Mouse (Mus musculus) cortical plate, adult 2 months (tissue): ENCODE data around the gene Timp3.

Experiments used
- CTCF ChIP-seq: fragments of 200-500 bp; IDR thresholded peaks from 2 replicates; pipeline ENCODE4 v1.5.1; 2011; ENCODE audit warnings: mild to moderate bottlenecking, control low read depth, low read length; ENCODE audit not compliant: insufficient read depth; ENCODE audit errors: extremely low read depth
- POLR2A ChIP-seq: fragments of 200-500 bp; IDR thresholded peaks from 2 replicates; pipeline ENCODE4 v1.6.1; 2011; ENCODE audit warnings: mild to moderate bottlenecking, low read length, control low read depth; ENCODE audit not compliant: insufficient read depth; ENCODE audit errors: extremely low read depth

GRCm38 (mm10) chr10:86281238-86281637 lies 18.9 kb upstream of the Timp3 start:
- TF ChIP-seq POLR2A: no peak
- no peak for TF ChIP-seq CTCF
